Mouse (Mus musculus): ENCODE measurements at regions not wholly inside any gene's neighbourhood (a gene's known extent, or its start where the extent isn't known, plus 50 kb on each side); places are given as distances from the start of the nearest gene placed in this dataset.
A peak's percentile ranks its signal among the peaks of the same experiment; 100 is the strongest.

- DNase-seq (ENCODE audit: low read depth) = peak; percentile 63
These were observed 55.9 kb upstream of the Ddx3x start for GRCm38 (mm10) chrX:13224902-13225301.

DNA sequence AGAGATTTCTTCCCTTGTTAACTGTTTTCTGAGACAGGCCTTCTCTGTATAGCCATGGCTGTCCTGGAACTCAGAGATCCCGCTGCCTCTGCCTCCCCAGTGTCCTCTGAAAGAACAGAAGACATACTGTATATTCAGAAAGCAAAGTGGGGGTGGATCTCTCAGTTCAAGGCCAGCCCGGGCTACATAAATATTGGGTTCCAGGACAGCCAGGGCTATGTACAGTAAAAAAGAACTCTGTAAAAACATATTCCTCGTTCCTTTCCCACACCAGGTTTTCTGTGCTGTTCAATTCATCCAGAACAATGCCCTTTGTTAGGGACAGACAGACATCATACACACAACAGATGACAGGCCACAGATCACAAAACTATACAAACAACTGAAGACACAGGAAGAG is 54.3 kb upstream of the Ddx3x start:
- no peak for DNase-seq (ENCODE audit: low read depth)

GRCm38 (mm10) chrX:13229891-13230614 is 50.7 kb upstream of the Ddx3x start:
- DNase-seq (ENCODE audit: low read depth) = peak; percentile 61

- peak; percentile 93 for DNase-seq (ENCODE audit: low read depth)
These were observed 50.1 kb upstream of the Ddx3x start for GRCm38 (mm10) chrX:13230615-13231179.

Data from naive thymus-derived CD4-positive, alpha-beta T cell, adult 2 months (primary cell).